Mouse (Mus musculus) intestine, embryonic 14.5 days (tissue): ENCODE measurements around the gene Bphl. TPM values are rescaled to one million over a fixed set of nuclear protein-coding genes. Genes with fewer than 3 reads are reported as not detected.

Source experiments
- ATAC-seq: fragments of 200-750 bp; cut with Nextera tagmentation; replicated peaks from 2 replicates; pipeline ENCODE4 v1.8.0; 2017; ENCODE audit warnings: low read depth, moderate number of reproducible peaks, moderate TSS enrichment, moderate library complexity; ENCODE audit not compliant: low FRiP score, low TSS enrichment
- DNase-seq: peaks from one replicate; pipeline ENCODE4 v3.0.0-alpha.2; 2018; ENCODE audit warnings: low spot score
- H3K27ac ChIP-seq: fragments of 300-500 bp; sonication (generic); 2 replicates; pipeline ENCODE4 v1.5.1; 2014; ENCODE audit warnings: low read depth, mild to moderate bottlenecking, control low read depth
- H3K27me3 ChIP-seq: fragments of 300-500 bp; sonication (generic); replicated peaks from 2 replicates; pipeline ENCODE4 v1.6.1; 2014; ENCODE audit warnings: low read length, control low read depth; ENCODE audit not compliant: control insufficient read depth, insufficient read depth
- H3K36me3 ChIP-seq: fragments of 300-500 bp; sonication (generic); 2 replicates; pipeline ENCODE4 v1.6.1; 2014; ENCODE audit warnings: low read length, control low read depth; ENCODE audit not compliant: control insufficient read depth, insufficient read depth
- H3K4me1 ChIP-seq: fragments of 300-500 bp; sonication (generic); replicated peaks from 2 replicates; pipeline ENCODE4 v1.6.1; 2014; ENCODE audit warnings: low read length, control low read depth, mixed read lengths; ENCODE audit not compliant: control insufficient read depth, insufficient read depth
- H3K4me2 ChIP-seq: fragments of 300-500 bp; sonication (generic); 2 replicates; pipeline ENCODE4 v1.6.1; 2014; ENCODE audit warnings: low read length
- H3K4me3 ChIP-seq: fragments of 300-500 bp; sonication (generic); 2 replicates; pipeline ENCODE4 v1.5.1; 2014; ENCODE audit warnings: low read depth, low read length, control low read depth, mixed read lengths
- H3K9ac ChIP-seq: fragments of 300-500 bp; sonication (generic); 2 replicates; pipeline ENCODE4 v1.6.1; 2014; ENCODE audit warnings: mild to moderate bottlenecking, low read length
- H3K9me3 ChIP-seq: fragments of 300-500 bp; sonication (generic); 2 replicates; pipeline ENCODE4 v1.6.1; 2016; ENCODE audit warnings: low read length, control low read depth; ENCODE audit not compliant: control insufficient read depth
- WGBS: fragments of 180-500 bp; shearing (Covaris S2); extraction: QIAGEN DNeasy Blood & Tissue Kit; methylation state at CpG from one replicate; pipeline ENCODE4 v1.1.7; 2014; 5-methylcytosine and 5-hydroxymethylcytosine counted together
- polyA plus RNA-seq: library from polyadenylated mRNA; unstranded; fragments of >200 nt; fragmentation: Nextera tagmentation; extraction: Ambion mirVana; gene quantifications from 2 replicates; pipeline ENCODE4 v1.2.1, GENCODE M21; 2014

The Bphl gene
- polyA plus RNA-seq, 1 experiment from 2014 or later: 40.4 TPM

GRCm38 (mm10) chr13:34045511-34046249 lies 8.3 kb downstream of the Bphl start:
- H3K4me1 ChIP-seq: no peaks in the 10 kb centered on the region
- no peaks in the 10 kb centered on the region for H3K27me3 ChIP-seq
- DNase-seq (no peak), ATAC-seq (no peak)
- H3K4me2 ChIP-seq: no peak overlapping the region
- H3K4me3 ChIP-seq: no peak overlapping the region
- peaks cover 12% of the 10 kb centered on the region for H3K36me3 ChIP-seq
- 45% methylated on average over 5 of the region's 5 CpGs for WGBS
- no peaks in the 10 kb centered on the region for H3K9me3 ChIP-seq
- H3K9ac ChIP-seq: no peak overlapping the region
- no peak overlapping the region for H3K27ac ChIP-seq

GRCm38 (mm10) chr13:34046421-34047012 lies 9.1 kb downstream of the Bphl start:
- Histone ChIP-seq H3K4me3 (no peak overlapping the region), H3K27ac (no peak overlapping the region), H3K9me3 (no peaks in the 10 kb centered on the region), H3K9ac (no peak overlapping the region), H3K27me3 (no peaks in the 10 kb centered on the region), H3K4me2 (no peak overlapping the region), H3K36me3 (peaks cover 12% of the 10 kb centered on the region), H3K4me1 (no peaks in the 10 kb centered on the region)
- ATAC-seq: peak; percentile 86
- WGBS: 41% methylated on average over 11 of the region's 11 CpGs
- peak; percentile 74 for DNase-seq

- H3K4me2 ChIP-seq: no peak overlapping the region
- no peak overlapping the region for H3K9ac ChIP-seq
- H3K27ac ChIP-seq: no peak overlapping the region
- no peak overlapping the region for H3K4me3 ChIP-seq
- H3K4me1 ChIP-seq: no peaks in the 10 kb centered on the region
- DNase-seq (no peak), ATAC-seq (no peak)
- WGBS: 91% methylated on average over 3 of the region's 3 CpGs
- no peaks in the 10 kb centered on the region for H3K27me3 ChIP-seq
- H3K9me3 ChIP-seq: no peaks in the 10 kb centered on the region
- H3K36me3 ChIP-seq: peaks cover 12% of the 10 kb centered on the region
Measured at GRCm38 (mm10) chr13:34047526-34047925, 10.1 kb downstream of the Bphl start.

- Histone ChIP-seq H3K27me3 (no peaks in the 10 kb centered on the region), H3K4me3 (no peak overlapping the region), H3K9me3 (no peaks in the 10 kb centered on the region), H3K4me2 (no peak overlapping the region), H3K27ac (no peak overlapping the region), H3K9ac (no peak overlapping the region), H3K4me1 (no peaks in the 10 kb centered on the region), H3K36me3 (peaks cover 18% of the 10 kb centered on the region)
- DNase-seq (no peak), ATAC-seq (no peak)
- 94% methylated on average over 8 of the region's 8 CpGs for WGBS
Measured at GRCm38 (mm10) chr13:34050479-34050878, 13.1 kb downstream of the Bphl start.

- Histone ChIP-seq H3K4me2 (no peak overlapping the region), H3K36me3 (peaks cover 18% of the 10 kb centered on the region)
Measured at GRCm38 (mm10) chr13:34051692-34052091, 14.3 kb downstream of the Bphl start.

GRCm38 (mm10) chr13:34053673-34054282 lies 16.4 kb downstream of the Bphl start:
- 0 out of 2 replicates have a peak, but pooled peaks have one; percentile 3 for ATAC-seq
- Histone ChIP-seq H3K27ac (no peak overlapping the region), H3K36me3 (peaks cover 7% of the 10 kb centered on the region)

More at GRCm38 (mm10) chr13:34051692-34052091, 14.3 kb downstream of the Bphl start:
- WGBS: 98% methylated on average over 3 of the region's 3 CpGs
- no peak overlapping the region for H3K9ac ChIP-seq
- H3K27ac ChIP-seq: no peak overlapping the region
- no peaks in the 10 kb centered on the region for H3K27me3 ChIP-seq
- H3K4me1 ChIP-seq: no peaks in the 10 kb centered on the region
- ATAC-seq: no peak
- H3K9me3 ChIP-seq: no peaks in the 10 kb centered on the region
- no peak for DNase-seq
- H3K4me3 ChIP-seq: no peak overlapping the region

GRCm38 (mm10) chr13:34054391-34054790 lies 17.0 kb downstream of the Bphl start:
- Histone ChIP-seq H3K27ac (no peak overlapping the region), H3K27me3 (no peaks in the 10 kb centered on the region), H3K4me3 (no peak overlapping the region), H3K4me2 (no peak overlapping the region), H3K9ac (no peak overlapping the region), H3K4me1 (no peaks in the 10 kb centered on the region), H3K36me3 (peaks cover 7% of the 10 kb centered on the region), H3K9me3 (no peaks in the 10 kb centered on the region)
- WGBS: 71% methylated on average over 4 of the region's 4 CpGs
- DNase-seq (no peak), ATAC-seq (peak; percentile 59; the same call in 1 of the 2 replicates)

More at GRCm38 (mm10) chr13:34053673-34054282, 16.4 kb downstream of the Bphl start:
- no peak overlapping the region for H3K4me3 ChIP-seq
- no peak overlapping the region for H3K9ac ChIP-seq
- DNase-seq: no peak
- no peaks in the 10 kb centered on the region for H3K4me1 ChIP-seq
- H3K4me2 ChIP-seq: no peak overlapping the region
- 80% methylated on average over 13 of the region's 13 CpGs for WGBS
- H3K27me3 ChIP-seq: no peaks in the 10 kb centered on the region
- no peaks in the 10 kb centered on the region for H3K9me3 ChIP-seq

GRCm38 (mm10) chr13:34054983-34055382 lies 17.6 kb downstream of the Bphl start:
- Histone ChIP-seq H3K4me3 (no peak overlapping the region), H3K27me3 (no peaks in the 10 kb centered on the region), H3K9me3 (no peaks in the 10 kb centered on the region), H3K4me1 (no peaks in the 10 kb centered on the region), H3K27ac (no peak overlapping the region), H3K36me3 (peaks cover 7% of the 10 kb centered on the region), H3K4me2 (no peak overlapping the region), H3K9ac (no peak overlapping the region)
- ATAC-seq (peak; percentile 79; the same call in 1 of the 2 replicates), DNase-seq (no peak)
- WGBS: 77% methylated on average over 3 of the region's 3 CpGs
